Mouse (Mus musculus) liver, embryonic 14.5 days (tissue): ENCODE data around the gene Stat3.

Experiments
- CTCF ChIP-seq: IDR thresholded peaks from 2 replicates; pipeline ENCODE4 v1.5.1; 2016; ENCODE audit warnings: antibody characterized with exemption, low read depth, control low read depth
- EP300 ChIP-seq: IDR thresholded peaks from 2 replicates; pipeline ENCODE4 v1.6.1; 2016; ENCODE audit warnings: antibody characterized with exemption, low read depth

- TF ChIP-seq EP300 (no peak), CTCF (no peak)
Observed at GRCm38 (mm10) chr11:100890481-100890880, 48.9 kb downstream of the Stat3 start.
